Comparison of ENCODE assay signal across 30 mouse cellular contexts in the genomic region with DNA sequence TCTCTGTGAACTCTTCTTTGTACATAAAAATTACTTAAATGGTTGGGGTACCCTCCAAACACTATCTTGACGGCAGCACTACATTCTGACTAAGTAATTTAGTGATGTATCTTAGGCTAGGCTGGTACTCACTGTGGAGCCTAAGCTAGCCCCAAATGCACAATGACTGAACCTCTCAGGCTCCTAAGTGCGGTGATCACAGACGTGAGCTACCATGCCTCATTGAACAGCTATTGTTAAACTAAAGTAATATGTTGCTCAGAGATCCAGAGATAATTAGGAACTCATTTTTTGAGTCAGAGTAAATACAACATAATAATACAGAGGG.
DNase-seq lines count a peak whose midpoint lies in the region; ATAC-seq and TF ChIP-seq lines count a peak whose summit lies in the region.
"Had no signal": no experiment of that assay in that cellular context is flagged by ENCODE, and none has a peak within 500 bp of the region (broad histone marks: within the 10 kb centered on the region; RNA-seq: fewer than 3 reads in every experiment).

No protein-coding gene starts in this region.

- H3K4me1 ChIP-seq in CH12.LX (ENCODE audit: control insufficient read depth in 1 of 2, insufficient read depth in 2 of 2) = peaks cover 16 to 66% of the 10 kb centered on the region in 2 experiments
- H3K4me1 ChIP-seq in liver, embryonic 15.5 days (replicated peaks) = peaks cover 49% of the 10 kb centered on the region
- H3K4me1 ChIP-seq: embryonic facial prominence, embryonic 10.5 days; embryonic facial prominence, embryonic 15.5 days; forebrain, embryonic 12.5 days; hindbrain, embryonic 12.5 days; intestine, embryonic 15.5 days; neural tube, embryonic 12.5 days had no signal

- ATAC-seq in liver, embryonic 15.5 days (ENCODE audit: insufficient read depth) = no peak
- peak; percentile 44 for ATAC-seq in neutrophil, adult 5-6 weeks (ENCODE audit: extremely low read depth, insufficient number of reproducible peaks, low FRiP score, poor library complexity, severe bottlenecking)
- ATAC-seq: forebrain, postnatal 0 days; hindbrain, postnatal 0 days; intestine, embryonic 15.5 days; midbrain, embryonic 16.5 days had no signal

- no peak for TF ChIP-seq POLR2A in CH12.LX (IDR thresholded peaks at IDR 0.05; ENCODE audit: low read depth, low read length)

- H3K4me2 ChIP-seq in CH12.LX (ENCODE audit: insufficient read depth, low read depth, poor library complexity, severe bottlenecking) = peak overlapping the region; percentile 83
- no peak overlapping the region for H3K4me2 ChIP-seq in liver, embryonic 15.5 days
- H3K4me2 ChIP-seq: embryonic facial prominence, embryonic 15.5 days; forebrain, embryonic 12.5 days; heart, embryonic 15.5 days; hindbrain, embryonic 12.5 days; intestine, embryonic 15.5 days; lung, embryonic 14.5 days; midbrain, embryonic 11.5 days; neural tube, embryonic 12.5 days had no signal

- dilution Hi-C loops in CH12.LX (cut with MboI; ENCODE audit: extremely low pct_ligation_motif_present, extremely low pct_unique_long_range_greater_than_20kb, low sequenced_read_pairs) = no loop called here

- H3K9ac ChIP-seq in CH12.LX (ENCODE audit: insufficient read depth, low read depth) = peak overlapping the region; percentile 68
- no peak overlapping the region for H3K9ac ChIP-seq in liver, embryonic 15.5 days
- H3K9ac ChIP-seq: embryonic facial prominence, embryonic 15.5 days; forebrain, embryonic 12.5 days; forebrain, postnatal 0 days; heart, embryonic 15.5 days; hindbrain, embryonic 12.5 days; intestine, embryonic 15.5 days; lung, embryonic 14.5 days; neural tube, embryonic 12.5 days had no signal

- H3K79me2 ChIP-seq in CH12.LX (replicated peaks; ENCODE audit: control insufficient read depth, extremely low read depth, insufficient read depth, poor library complexity, severe bottlenecking) = no peaks in the 10 kb centered on the region; the same call in 1 of the 2 replicates

- no peaks in the 10 kb centered on the region for H3K27me3 ChIP-seq in CH12.LX (replicated peaks)
- no peaks in the 10 kb centered on the region for H3K27me3 ChIP-seq in liver, embryonic 15.5 days
- H3K27me3 ChIP-seq: embryonic facial prominence, embryonic 15.5 days; forebrain, embryonic 12.5 days; heart, embryonic 15.5 days; hindbrain, embryonic 12.5 days; intestine, embryonic 15.5 days; neural tube, embryonic 12.5 days had no signal

- in situ Hi-C loops in CH12.LX (cut with MboI; ENCODE audit: low pct_ligation_motif_present, low pct_unique_long_range_greater_than_20kb, low sequenced_read_pairs) = loop anchor here (10.0 kb wide), 1 partner anchor 158 kb away; no protein-coding TSS in a partner anchor

- no peak overlapping the region for H3K4me3 ChIP-seq in CH12.LX (replicated peaks in 1 of 3; ENCODE audit: low read depth in 2 of 3, low read length in 2 of 3, poor library complexity in 1 of 3)
- no peak overlapping the region for H3K4me3 ChIP-seq in liver, embryonic 15.5 days (replicated peaks)
- H3K4me3 ChIP-seq: embryonic facial prominence, embryonic 10.5 days; embryonic facial prominence, embryonic 15.5 days; forebrain, embryonic 12.5 days; heart, embryonic 15.5 days; hindbrain, embryonic 12.5 days; intestine, embryonic 15.5 days; layer of hippocampus, adult 2 months; myocyte; neural tube, embryonic 12.5 days had no signal

- TF ChIP-seq CTCF in CH12.LX (conservative IDR thresholded peaks at IDR 0.05 in 1 of 2, IDR thresholded peaks at IDR 0.05 in 1 of 2; ENCODE audit: low read depth in 2 of 2, low read length in 2 of 2) = no peak

- no peak for TF ChIP-seq EP300 in CH12.LX (IDR thresholded peaks at IDR 0.05; ENCODE audit: low read length)

- WGBS in liver, embryonic 15.5 days (ENCODE audit: insufficient replicate concordance) = 67% methylated on average over 3 of the region's 3 CpGs

- DNase-seq in A20 (ENCODE audit: low read depth, low spot score) (peak; percentile 84), CH12.LX (ENCODE audit: extremely low read depth) (peak; percentile 76)
- DNase-seq in lung, postnatal 4 days = no peak
- DNase-seq in lung, adult 18-20 months = no peak
- DNase-seq: adrenal gland, postnatal 25 days; cerebellum, adult 2 months; cerebellum, postnatal 14 days; forebrain, postnatal 0 days; gastrocnemius, postnatal 10 days; kidney, adult 2 months; kidney, postnatal 36 days; left cerebral cortex, postnatal 4 days; lung, embryonic 14.5 days; lung, postnatal 14 days; right cerebral cortex, postnatal 14 days; spleen, adult 18-20 months had no signal

- H3K9me3 ChIP-seq in CH12.LX (replicated peaks; ENCODE audit: low read length) = no peaks in the 10 kb centered on the region
- no peaks in the 10 kb centered on the region for H3K9me3 ChIP-seq in liver, embryonic 15.5 days (replicated peaks)
- H3K9me3 ChIP-seq: embryonic facial prominence, embryonic 10.5 days; embryonic facial prominence, embryonic 15.5 days; forebrain, embryonic 12.5 days; heart, embryonic 15.5 days; hindbrain, embryonic 12.5 days; intestine, embryonic 15.5 days; neural tube, embryonic 12.5 days had no signal

- no peaks in the 10 kb centered on the region for H3K36me3 ChIP-seq in CH12.LX (replicated peaks in 1 of 2; ENCODE audit: control insufficient read depth in 1 of 2, insufficient read depth in 1 of 2, low read length in 1 of 2)
- H3K36me3 ChIP-seq in liver, embryonic 15.5 days (replicated peaks) = no peaks in the 10 kb centered on the region
- H3K36me3 ChIP-seq: embryonic facial prominence, embryonic 10.5 days; embryonic facial prominence, embryonic 15.5 days; forebrain, embryonic 12.5 days; heart, embryonic 15.5 days; hindbrain, embryonic 12.5 days; intestine, embryonic 15.5 days; neural tube, embryonic 12.5 days had no signal

- no peak; the same call in 1 of the 2 replicates for TF ChIP-seq RAD21 in CH12.LX (IDR thresholded peaks at IDR 0.05; ENCODE audit: low read depth, low read length)

- H3K27ac ChIP-seq in CH12.LX (ENCODE audit: insufficient read depth, low read depth) = peak overlapping the region; percentile 98
- H3K27ac ChIP-seq in liver, embryonic 15.5 days (replicated peaks) = peak overlapping the region; percentile 81
- H3K27ac ChIP-seq: embryonic facial prominence, embryonic 10.5 days; embryonic facial prominence, embryonic 15.5 days; forebrain, embryonic 12.5 days; heart, embryonic 15.5 days; hindbrain, embryonic 12.5 days; hindbrain, postnatal 0 days; intestine, embryonic 15.5 days; layer of hippocampus, adult 2 months; neural tube, embryonic 12.5 days had no signal

TF ChIP-seq in CH12.LX, 34 proteins besides CTCF, POLR2A, EP300 and RAD21:
- no peak; the same call in 1 of the 2 replicates for TF ChIP-seq E2F4 (IDR thresholded peaks at IDR 0.05; ENCODE audit: insufficient replicate concordance, low read depth, low read length)
- TF ChIP-seq JUND (conservative IDR thresholded peaks at IDR 0.05; ENCODE audit: low read depth, low read length) = no peak
- no peak for TF ChIP-seq SMC3 (IDR thresholded peaks at IDR 0.05; ENCODE audit: low read depth, low read length)
- no peak for TF ChIP-seq ELF1 (IDR thresholded peaks at IDR 0.05; ENCODE audit: low read depth, low read length)
- no peak for TF ChIP-seq SIN3A (IDR thresholded peaks at IDR 0.05; ENCODE audit: low read length)
- TF ChIP-seq JUN (IDR thresholded peaks at IDR 0.05; ENCODE audit: insufficient read depth, low read depth, low read length) = no peak

Comparison
In these comparisons a context has a peak if more than half of its experiments do, and no peak if none do; other contexts are left out.
1. DNase-seq: peak in A20 (single experiment) and CH12.LX (single experiment); none in lung, postnatal 4 days (0 of 2) and lung, adult 18-20 months (0 of 2).